Mouse (Mus musculus): ENCODE data around the gene Kat7.
A peak's percentile ranks its signal among the peaks of the same experiment; 100 is the strongest.

The Kat7 gene

DNA sequence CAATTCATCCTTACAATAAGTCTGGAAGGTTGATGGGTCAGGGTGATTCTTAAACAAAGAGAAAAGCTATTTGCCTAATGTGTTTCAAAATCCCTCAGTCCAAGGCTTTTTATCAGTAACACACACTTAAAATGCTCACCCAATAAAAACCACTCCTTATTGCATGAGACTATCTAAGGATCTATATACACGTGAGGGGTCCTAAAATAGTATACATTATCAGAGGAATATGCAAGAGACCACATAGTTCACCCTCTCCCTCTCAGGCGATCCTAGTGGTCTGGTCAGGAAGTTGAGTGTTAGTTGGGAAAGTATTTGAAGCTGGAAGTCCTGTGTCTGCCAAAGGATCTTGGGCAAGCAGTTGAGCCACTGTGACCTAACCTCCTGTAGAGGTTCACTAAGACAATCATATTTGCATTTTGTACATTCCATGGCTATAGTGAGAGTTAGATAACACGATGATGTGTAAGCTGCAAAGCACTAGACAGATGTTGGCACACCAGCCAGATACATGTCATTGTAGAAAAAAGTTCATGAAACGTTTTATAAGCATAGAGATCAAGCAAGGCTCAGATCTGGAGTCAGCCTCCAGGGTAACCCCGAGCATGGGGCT lies 24.5 kb upstream of the Kat7 start:
- DNase-seq (ENCODE audit: extremely low read depth, low read depth, low spot score), result no peak

DNA sequence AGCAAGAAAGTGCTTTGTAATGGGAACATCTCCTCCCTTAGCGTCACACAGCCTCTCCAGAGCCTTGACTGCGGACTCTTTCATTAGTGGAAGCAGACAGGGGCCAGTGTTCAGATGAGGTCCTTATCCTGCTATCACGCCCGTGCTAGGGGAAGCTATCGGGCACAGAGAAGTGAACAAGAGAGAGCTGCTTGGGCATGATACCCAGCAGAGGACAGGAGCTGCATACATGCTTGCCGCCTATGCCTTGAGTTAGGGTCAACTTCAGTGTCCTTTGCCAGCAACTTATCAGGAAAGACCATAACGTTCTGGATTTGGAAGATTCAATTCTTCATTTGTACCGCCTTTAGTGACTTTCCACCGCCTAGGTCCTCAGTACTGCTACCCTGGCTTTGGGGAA lies 23.8 kb upstream of the Kat7 start:
- DNase-seq (ENCODE audit: extremely low read depth, low read depth, low spot score), result no peak

DNA sequence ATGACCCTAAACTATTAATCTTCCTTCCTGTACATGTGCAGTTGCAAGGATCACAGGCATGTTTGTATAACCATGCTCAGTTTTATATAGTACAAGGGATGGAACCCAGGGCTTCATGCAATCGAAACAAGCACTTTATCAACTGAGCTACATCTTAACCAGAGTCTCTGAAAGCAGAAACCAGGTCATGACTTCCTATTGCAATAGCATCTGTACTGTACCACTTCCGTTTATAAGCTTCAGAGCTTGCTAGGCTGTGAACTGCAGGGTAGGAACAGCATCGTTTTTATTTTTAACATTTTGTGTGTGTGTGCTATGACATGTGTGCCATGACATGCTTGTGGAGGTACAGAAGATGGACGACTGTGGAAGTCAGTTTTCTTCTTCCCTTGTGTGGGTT lies 23.2 kb upstream of the Kat7 start:
- no peak for DNase-seq (ENCODE audit: extremely low read depth, low read depth, low spot score)

DNA sequence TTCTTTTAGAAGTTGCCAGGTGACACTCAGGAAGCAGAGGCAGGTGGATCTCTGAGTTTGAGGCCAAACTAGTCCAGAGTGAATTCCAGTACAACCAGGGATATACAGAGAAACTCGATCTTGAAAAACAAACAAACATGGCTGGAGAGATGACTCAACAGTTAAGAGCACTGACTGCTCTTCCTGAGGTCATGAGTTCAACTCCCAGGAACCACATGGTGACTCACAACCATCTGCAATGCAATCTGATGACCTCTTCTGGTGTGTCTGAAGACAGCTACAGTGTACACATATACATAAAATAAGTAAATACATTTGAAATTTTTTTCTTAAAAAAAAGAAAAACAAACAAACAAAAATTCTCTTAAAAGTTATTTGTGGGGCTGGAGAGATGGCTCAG lies 20.6 kb upstream of the Kat7 start:
- no peak for DNase-seq (ENCODE audit: extremely low read depth, low read depth, low spot score)

- DNase-seq (ENCODE audit: extremely low read depth, low read depth, low spot score), result no peak
These were observed 18.6 kb upstream of the Kat7 start for GRCm38 (mm10) chr11:95328629-95329028.

DNA sequence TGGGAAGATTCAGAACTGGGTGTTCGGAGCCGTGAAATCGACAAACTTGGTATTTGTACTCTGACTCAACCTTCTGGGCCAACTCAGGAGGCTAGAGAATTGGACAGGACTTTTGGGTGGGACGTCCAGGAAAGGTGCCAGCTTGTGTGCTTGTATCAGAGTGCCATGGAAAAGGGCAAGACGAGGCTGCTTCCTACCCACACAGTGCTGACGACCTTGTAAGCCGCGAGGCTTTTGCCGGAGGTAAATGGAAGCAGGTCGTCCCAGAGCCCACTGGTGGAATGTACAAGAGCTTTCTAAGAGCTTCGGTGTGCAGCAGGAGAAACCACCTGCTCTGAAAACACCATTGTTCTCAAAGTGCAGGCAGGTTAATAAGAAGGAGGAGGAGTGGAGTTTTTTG lies 16.2 kb upstream of the Kat7 start:
- DNase-seq (ENCODE audit: extremely low read depth, low read depth, low spot score), result no peak

DNA sequence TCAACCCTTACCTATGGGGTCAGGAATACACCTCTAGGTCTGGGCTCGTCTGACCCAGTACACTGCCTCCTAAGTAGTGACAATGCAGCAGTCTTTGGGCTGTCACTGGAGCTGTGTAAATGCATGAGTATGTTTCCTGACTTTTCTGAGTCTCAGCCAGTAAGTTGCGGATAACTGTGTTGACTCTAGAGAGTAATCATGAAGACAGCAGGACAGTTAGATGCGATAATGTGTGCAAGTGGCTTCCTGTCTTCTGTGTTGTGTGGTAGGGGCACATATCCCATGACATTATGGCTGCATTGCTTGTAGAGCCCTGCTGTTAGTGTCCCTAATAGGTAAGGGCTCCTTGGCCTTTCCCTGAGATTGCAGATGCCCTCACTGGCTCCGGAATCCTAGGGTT lies 15.8 kb upstream of the Kat7 start:
- no peak for DNase-seq (ENCODE audit: extremely low read depth, low read depth, low spot score)

DNA sequence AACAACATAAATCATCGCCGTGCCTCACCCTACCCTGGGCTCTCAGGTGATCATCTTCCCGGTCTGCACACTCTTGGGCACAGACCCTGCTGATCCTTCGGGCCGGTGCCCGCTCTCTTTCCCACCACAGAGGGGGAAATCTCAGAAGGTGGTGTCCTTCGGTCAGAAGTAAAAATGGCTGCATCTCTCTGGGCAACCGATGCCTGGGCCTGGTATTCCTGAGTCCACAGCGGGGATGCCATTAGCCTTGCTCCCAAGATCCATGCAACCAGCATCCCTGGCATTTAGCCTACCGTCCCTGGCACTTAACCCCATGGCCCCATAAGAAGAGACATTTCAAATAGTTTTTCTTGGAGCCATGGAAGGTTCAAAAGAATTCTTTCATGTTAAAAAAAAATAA lies 14.1 kb upstream of the Kat7 start:
- DNase-seq (ENCODE audit: extremely low read depth, low read depth, low spot score), result no peak

- DNase-seq (ENCODE audit: extremely low read depth, low read depth, low spot score), result no peak
These were observed 10.0 kb upstream of the Kat7 start for GRCm38 (mm10) chr11:95320010-95320409.

DNA sequence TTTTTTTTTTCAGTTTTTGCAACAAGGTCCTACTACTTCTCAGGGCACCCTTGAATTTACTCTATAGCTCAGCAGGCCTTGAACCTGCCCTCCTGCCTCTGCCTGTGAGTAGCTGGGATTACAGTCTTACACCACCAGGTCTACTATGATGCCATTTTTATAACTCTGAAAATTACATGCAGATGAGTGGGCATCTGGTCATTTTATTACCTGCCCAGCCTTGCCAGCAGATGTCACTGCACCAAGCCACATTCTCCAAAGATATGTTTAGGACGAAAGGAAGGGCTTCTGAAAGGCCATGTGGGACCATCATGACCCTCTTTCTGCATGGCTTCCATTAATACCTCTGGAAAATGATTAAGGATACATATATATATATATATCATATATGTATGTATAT lies 9.5 kb upstream of the Kat7 start:
- DNase-seq (ENCODE audit: extremely low read depth, low read depth, low spot score), result no peak

DNA sequence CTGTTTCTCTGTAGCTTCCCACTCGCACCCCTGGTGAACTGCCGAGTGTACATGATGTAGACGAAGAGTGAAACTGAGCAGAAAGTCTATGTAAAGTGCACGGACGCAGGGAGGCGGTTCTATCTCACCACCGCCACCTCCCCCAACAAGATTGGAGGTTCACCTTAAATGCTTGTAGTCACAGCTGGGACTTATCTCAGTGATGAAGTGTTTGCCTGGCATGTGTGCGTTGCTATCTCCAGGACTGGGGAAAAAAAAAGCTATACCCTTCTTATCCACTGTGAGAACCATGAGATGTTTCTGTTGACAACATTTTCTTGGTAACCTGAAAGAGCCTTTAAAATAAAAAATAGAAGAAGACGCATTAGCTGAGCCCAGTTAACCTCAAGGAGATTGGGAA lies 8.1 kb upstream of the Kat7 start:
- DNase-seq (ENCODE audit: extremely low read depth, low read depth, low spot score), result no peak

GRCm38 (mm10) chr11:95315215-95315955 lies 5.3 kb upstream of the Kat7 start:
- DNase-seq (ENCODE audit: extremely low read depth, low read depth, low spot score), result no peak

DNA sequence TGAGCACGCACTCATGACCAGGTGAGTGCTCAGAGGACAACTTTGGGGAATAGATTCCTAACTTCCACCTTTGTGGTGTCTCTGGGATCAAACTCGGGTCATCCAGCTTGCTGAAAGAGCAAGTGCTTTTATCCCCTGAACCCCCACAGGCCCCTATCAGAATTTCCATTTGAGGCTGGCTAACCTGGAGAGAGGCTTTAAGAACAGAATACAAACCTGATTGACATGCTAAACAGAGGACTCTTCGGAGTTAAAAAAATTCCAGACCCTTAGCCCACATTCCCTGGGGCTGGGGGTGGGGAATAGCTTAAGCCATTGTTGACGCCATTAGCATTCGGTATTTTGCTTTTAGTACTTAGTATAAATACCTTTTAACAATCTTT lies 1.4 kb upstream of the Kat7 start:
- no peak for DNase-seq (ENCODE audit: extremely low read depth, low read depth, low spot score)

- no peak for DNase-seq (ENCODE audit: extremely low read depth, low read depth, low spot score)
These were observed 790 bp upstream of the Kat7 start for GRCm38 (mm10) chr11:95310648-95311424.

- peak; percentile 91 for DNase-seq (ENCODE audit: extremely low read depth, low read depth, low spot score)
These were observed 488 bp downstream of the Kat7 start for GRCm38 (mm10) chr11:95309510-95310006.

DNA sequence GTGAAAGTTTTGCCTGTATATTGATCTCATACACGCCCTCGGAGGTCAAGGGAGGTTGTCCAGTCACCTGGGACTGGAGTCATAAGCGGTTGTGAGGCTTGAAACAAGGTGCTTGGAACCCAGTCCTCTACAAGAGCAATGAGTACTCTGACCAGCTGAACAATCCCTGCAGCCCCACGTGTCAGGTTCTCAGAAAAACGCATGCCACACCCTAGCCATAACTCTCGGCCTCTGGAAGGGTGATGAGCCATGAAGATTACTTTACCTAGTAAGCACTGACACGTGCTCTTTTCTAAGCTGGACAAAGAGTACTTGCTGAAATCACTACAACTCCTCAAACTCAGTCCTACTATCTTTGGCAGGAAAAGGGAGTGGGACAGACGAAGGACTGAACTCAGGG lies 2.5 kb downstream of the Kat7 start:
- DNase-seq (ENCODE audit: extremely low read depth, low read depth, low spot score), result no peak

GRCm38 (mm10) chr11:95305600-95305999 lies 4.4 kb downstream of the Kat7 start:
- DNase-seq (ENCODE audit: extremely low read depth, low read depth, low spot score), result no peak

DNA sequence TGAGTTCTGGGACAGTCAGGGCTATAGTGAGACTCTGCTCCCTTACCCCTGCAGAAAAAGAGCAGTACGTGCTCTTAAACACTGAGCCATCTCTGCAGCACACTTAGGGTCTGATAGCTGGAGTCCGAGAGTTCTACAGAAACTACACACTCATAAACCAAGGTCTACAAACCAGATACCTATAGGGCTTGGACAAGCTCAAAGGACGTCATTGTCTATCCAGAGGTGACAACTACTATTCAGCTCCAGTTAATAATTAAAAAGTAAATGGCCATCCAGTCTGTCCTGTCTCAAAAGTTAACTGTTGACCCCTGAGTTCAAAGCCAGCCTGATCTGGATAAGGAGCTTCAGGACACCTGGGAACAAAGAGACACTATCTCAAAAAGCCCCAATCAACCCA lies 8.3 kb downstream of the Kat7 start:
- DNase-seq (ENCODE audit: extremely low read depth, low read depth, low spot score), result no peak

DNA sequence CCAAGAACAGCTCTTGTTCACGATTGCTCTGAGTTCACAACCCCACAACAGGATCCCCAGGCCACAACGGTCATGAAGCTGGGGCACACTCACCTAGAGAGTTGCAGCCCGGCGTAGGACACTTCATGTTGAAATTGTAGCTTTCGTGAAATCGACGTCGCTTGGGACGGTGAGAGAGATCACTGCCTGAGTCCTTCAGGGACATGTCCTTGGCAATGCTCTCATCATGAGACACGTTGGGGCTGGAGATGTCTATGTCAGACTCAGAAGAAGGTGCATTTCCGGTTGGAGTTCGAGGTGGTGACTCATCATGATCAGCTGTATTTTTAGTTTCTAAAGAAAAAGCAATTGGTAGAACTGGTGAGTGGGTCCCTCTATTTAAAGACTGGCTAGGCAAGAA lies 10.2 kb downstream of the Kat7 start:
- DNase-seq (ENCODE audit: extremely low read depth, low read depth, low spot score), result no peak

GRCm38 (mm10) chr11:95298146-95298545 lies 11.9 kb downstream of the Kat7 start:
- no peak for DNase-seq (ENCODE audit: extremely low read depth, low read depth, low spot score)

DNA sequence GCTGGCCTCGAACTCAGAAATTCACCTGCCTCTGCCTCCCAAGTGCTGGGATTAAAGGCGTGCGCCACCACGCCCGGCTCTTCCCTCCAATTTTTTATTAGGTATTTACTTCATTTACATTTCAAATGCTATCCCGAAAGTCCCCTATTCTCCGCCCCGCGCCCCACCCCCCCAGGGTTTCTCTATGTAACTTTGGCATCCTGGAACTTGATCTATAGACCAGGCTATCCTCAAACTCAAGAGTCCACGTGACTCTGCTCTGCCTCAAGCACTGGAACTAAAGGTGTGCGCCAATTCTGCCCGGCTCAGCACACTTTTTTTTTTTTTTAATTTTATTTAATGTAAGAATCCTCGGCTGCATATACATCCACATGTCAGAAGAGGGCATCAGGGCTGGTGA lies 14.3 kb downstream of the Kat7 start:
- DNase-seq (ENCODE audit: extremely low read depth, low read depth, low spot score), result no peak

- DNase-seq (ENCODE audit: extremely low read depth, low read depth, low spot score), result no peak
These were observed 16.9 kb downstream of the Kat7 start for GRCm38 (mm10) chr11:95293017-95293624.

Data from fat pad, adult 2 months (tissue).